Mouse (Mus musculus) hindbrain, embryonic 11.5 days (tissue): ENCODE data around the gene Obsl1. TPM values are rescaled to one million over a fixed set of nuclear protein-coding genes. Genes with fewer than 3 reads are reported as not detected.

Source experiments
- ATAC-seq: fragments of 200-750 bp; cut with Nextera tagmentation; 2 replicates; pipeline ENCODE4 v1.8.0; 2017; ENCODE audit warnings: mild to moderate bottlenecking, moderate TSS enrichment, moderate library complexity; ENCODE audit not compliant: low FRiP score
- DNase-seq: peaks from one replicate; pipeline ENCODE4 v3.0.0-alpha.2; 2015; ENCODE audit warnings: low spot score
- H3K27ac ChIP-seq: fragments of 300-500 bp; sonication (generic); 2 replicates; pipeline ENCODE4 v1.5.1; 2014; ENCODE audit warnings: mild to moderate bottlenecking, low read depth, low read length
- H3K27me3 ChIP-seq: fragments of 300-500 bp; sonication (generic); 2 replicates; pipeline ENCODE4 v1.6.1; 2014; ENCODE audit warnings: mild to moderate bottlenecking, low read length, moderate library complexity, mixed read lengths; ENCODE audit not compliant: control insufficient read depth, insufficient read depth
- H3K36me3 ChIP-seq: fragments of 300-500 bp; sonication (generic); 2 replicates; pipeline ENCODE4 v1.6.1; 2014; ENCODE audit warnings: mild to moderate bottlenecking, low read length, moderate library complexity, mixed read lengths; ENCODE audit not compliant: control insufficient read depth, insufficient read depth
- H3K4me1 ChIP-seq: fragments of 300-500 bp; sonication (generic); replicated peaks from 2 replicates; pipeline ENCODE4 v1.6.1; 2014; ENCODE audit warnings: low read length, mixed read lengths; ENCODE audit not compliant: control insufficient read depth, insufficient read depth
- H3K4me2 ChIP-seq: fragments of 300-500 bp; sonication (generic); replicated peaks from 2 replicates; pipeline ENCODE4 v1.6.1; 2014; ENCODE audit warnings: mild to moderate bottlenecking, low read depth, low read length
- H3K4me3 ChIP-seq: fragments of 300-500 bp; sonication (generic); 2 replicates; pipeline ENCODE4 v1.5.1; 2014; ENCODE audit warnings: low read depth, low read length
- H3K9ac ChIP-seq: fragments of 300-500 bp; sonication (generic); 2 replicates; pipeline ENCODE4 v1.6.1; 2014; ENCODE audit warnings: low read depth, low read length
- H3K9me3 ChIP-seq: fragments of 300-500 bp; sonication (generic); 2 replicates; pipeline ENCODE4 v1.6.1; 2016; ENCODE audit warnings: low read length; ENCODE audit not compliant: control insufficient read depth
- WGBS: fragments of 180-500 bp; shearing (Covaris S2); extraction: QIAGEN DNeasy Blood & Tissue Kit; methylation state at CpG from one replicate; pipeline ENCODE4 v1.1.7; 2014; 5-methylcytosine and 5-hydroxymethylcytosine counted together
- polyA plus RNA-seq: library from polyadenylated mRNA; unstranded; fragments of >200 nt; fragmentation: Nextera tagmentation; extraction: Ambion mirVana; gene quantifications from 2 replicates; pipeline ENCODE4 v1.2.1, GENCODE M21; 2014

Gene Obsl1
- polyA plus RNA-seq, 1 experiment from 2014 or later = 34.0 TPM

DNA sequence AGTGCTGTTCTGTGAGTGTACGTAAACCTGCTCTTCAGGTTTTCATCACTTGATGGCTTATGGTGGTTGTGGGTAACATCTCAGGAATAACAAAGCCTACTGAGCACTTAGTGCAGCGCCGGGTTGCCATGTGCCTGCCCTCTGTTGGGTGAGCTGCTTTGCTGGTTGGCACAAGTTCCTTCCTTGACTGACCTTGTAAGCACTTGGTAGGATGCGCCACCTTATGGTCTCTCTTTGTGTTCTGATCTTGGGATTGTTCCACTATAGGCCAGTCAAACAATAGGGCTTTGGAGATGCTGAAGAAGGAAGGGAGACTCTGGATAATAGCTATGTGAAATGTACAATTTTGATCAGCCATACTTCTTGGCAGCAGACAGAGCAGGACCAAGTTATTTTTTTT is 24.3 kb upstream of the Obsl1 start:
- Histone ChIP-seq H3K27me3 (no peaks in the 10 kb centered on the region), H3K9me3 (no peaks in the 10 kb centered on the region), H3K36me3 (0 out of 2 replicates have a peak, but pooled peaks cover 4% of the 10 kb centered on the region), H3K9ac (no peak overlapping the region), H3K4me3 (no peak overlapping the region), H3K4me1 (no peaks in the 10 kb centered on the region), H3K4me2 (no peak overlapping the region), H3K27ac (no peak overlapping the region)
- no peak for ATAC-seq
- 82% methylated on average over 4 of the region's 4 CpGs for WGBS
- no peak for DNase-seq

DNA sequence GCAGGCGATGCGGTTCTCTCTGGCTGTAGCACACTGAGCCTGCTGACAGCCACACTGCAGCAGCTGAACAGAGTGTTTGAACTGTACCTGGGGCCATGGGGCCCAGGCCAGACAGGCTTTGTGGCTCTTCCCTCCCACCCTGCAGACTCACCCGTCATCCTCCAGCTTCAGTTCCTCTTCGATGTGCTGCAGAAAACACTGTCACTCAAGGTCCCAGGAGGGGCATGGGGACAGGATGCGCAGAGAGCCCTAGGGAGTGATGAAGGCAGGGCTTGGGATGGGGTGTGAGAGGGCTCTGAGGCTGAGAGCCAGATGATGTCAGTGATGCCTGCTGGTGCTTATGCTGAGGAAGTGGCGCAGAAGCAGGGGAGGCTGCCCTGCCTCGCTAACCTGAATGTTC is 18.4 kb upstream of the Obsl1 start:
- Histone ChIP-seq H3K4me2 (no peak overlapping the region), H3K4me3 (no peak overlapping the region), H3K4me1 (no peaks in the 10 kb centered on the region), H3K9ac (no peak overlapping the region), H3K27ac (no peak overlapping the region), H3K27me3 (no peaks in the 10 kb centered on the region), H3K36me3 (0 out of 2 replicates have a peak, but pooled peaks cover 4% of the 10 kb centered on the region), H3K9me3 (no peaks in the 10 kb centered on the region)
- WGBS = 93% methylated on average over 7 of the region's 7 CpGs
- ATAC-seq (no peak), DNase-seq (no peak)

DNA sequence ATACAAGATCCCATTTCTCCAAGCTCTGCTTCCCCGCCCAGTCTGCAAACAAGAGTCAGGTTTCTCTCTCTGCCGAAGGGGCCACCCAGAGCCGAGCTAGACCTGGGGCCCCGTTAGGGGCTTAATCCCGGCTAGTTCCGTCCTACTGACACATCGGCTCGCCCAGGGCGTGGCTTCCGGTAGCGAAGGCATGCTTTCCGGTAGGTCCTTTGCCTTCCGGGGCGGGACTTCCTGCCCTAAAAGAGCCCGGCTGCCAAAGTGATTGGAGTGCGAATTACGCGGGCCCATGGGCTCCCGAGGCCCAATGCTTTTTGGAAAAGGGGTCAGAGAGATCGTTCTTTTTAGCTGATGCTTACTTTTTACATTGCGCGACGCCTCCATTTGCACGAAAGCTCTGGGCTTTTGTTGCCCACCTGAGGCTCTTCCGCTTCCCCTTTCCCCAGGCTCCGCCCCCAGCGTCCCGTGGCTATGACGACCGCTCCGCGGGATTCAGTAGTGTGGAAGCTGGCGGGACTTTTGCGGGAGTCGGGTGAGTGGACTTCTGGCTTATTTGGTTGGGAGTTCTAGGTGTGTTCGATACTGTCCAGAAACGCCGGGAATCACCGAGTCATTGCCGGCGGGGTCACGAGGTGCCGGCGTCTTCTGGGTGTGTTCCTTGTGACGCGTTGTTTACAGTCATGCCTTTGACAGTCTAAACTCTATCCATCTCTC is 15.2 kb upstream of the Obsl1 start, which contains the start of gene Stk11ip:
TSS of gene Stk11ip (plus strand) at position 209 of the 711 bp plus-strand sequence.
- Histone ChIP-seq H3K36me3 (no peaks in the 10 kb centered on the region), H3K27ac (peak within 1 kb of the TSS; percentile 80), H3K9me3 (no peaks in the 10 kb centered on the region), H3K4me1 (no peaks in the 10 kb centered on the region), H3K9ac (peak within 1 kb of the TSS; percentile 51), H3K4me3 (peak within 1 kb of the TSS; percentile 65), H3K4me2 (peak within 1 kb of the TSS; percentile 56), H3K27me3 (no peaks in the 10 kb centered on the region)
- WGBS = under 1% methylated on average over 46 of the region's 46 CpGs
- ATAC-seq (peak; percentile 97), DNase-seq (peak; percentile 98)

- H3K9me3 ChIP-seq = no peaks in the 10 kb centered on the region
- H3K4me3 ChIP-seq = no peak overlapping the region
- H3K4me1 ChIP-seq = no peaks in the 10 kb centered on the region
- H3K27ac ChIP-seq = no peak overlapping the region
- no peak overlapping the region for H3K9ac ChIP-seq
- no peaks in the 10 kb centered on the region for H3K27me3 ChIP-seq
- DNase-seq = no peak
- 90% methylated on average over 5 of the region's 5 CpGs for WGBS
- no peaks in the 10 kb centered on the region for H3K36me3 ChIP-seq
- no peak for ATAC-seq
- H3K4me2 ChIP-seq = no peak overlapping the region
These were observed 13.3 kb upstream of the Obsl1 start for GRCm38 (mm10) chr1:75519576-75519975.

DNA sequence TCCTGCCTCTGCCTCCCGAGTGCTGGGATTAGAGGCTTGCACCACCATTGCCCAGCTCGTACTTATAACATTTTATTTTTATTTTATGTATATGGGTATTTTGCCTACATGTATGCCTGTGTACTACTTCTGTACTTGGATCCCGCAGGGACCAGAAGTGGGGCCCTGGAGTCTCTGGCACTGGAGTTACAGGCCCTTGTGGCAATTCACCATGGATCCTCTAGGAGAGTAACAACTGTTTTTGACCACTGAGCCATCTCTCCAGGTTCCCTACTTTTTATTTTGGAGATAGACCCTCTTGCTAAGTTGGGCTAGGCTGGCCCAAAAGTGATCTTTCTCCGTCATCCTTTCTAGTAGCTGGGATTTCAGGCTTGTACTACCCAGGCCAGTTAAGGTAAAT is 12.2 kb upstream of the Obsl1 start:
- Histone ChIP-seq H3K4me2 (no peak overlapping the region), H3K27ac (no peak overlapping the region), H3K27me3 (no peaks in the 10 kb centered on the region), H3K4me3 (no peak overlapping the region), H3K9me3 (no peaks in the 10 kb centered on the region), H3K36me3 (no peaks in the 10 kb centered on the region), H3K4me1 (no peaks in the 10 kb centered on the region), H3K9ac (no peak overlapping the region)
- 92% methylated on average over 4 of the region's 4 CpGs for WGBS
- DNase-seq (no peak), ATAC-seq (no peak)

DNA sequence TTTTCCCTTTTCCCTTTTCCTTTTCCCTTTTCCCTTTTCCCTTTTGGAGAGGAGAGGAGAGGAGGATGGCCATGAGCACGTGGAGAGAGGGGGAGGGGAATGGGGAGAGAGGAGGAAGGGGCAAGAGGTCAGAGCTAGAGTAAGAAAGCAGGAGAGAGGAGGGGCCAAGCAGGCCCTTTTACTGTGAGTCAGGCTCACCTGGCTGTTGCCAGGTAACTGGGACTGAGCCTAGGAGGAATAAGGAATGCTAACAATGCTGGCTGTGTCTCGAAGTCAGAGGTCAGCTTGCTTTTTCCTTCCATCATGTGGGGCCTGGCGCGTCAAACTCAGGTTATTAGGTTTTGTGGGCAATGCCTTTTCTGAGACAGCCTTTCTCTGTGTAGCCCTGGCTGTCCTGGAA is 11.7 kb upstream of the Obsl1 start:
- 54% methylated on average over 4 of the region's 4 CpGs for WGBS
- H3K4me3 ChIP-seq = no peak overlapping the region
- H3K36me3 ChIP-seq = no peaks in the 10 kb centered on the region
- no peak for ATAC-seq
- H3K9ac ChIP-seq = no peak overlapping the region
- H3K4me2 ChIP-seq = no peak overlapping the region
- no peak for DNase-seq
- H3K27me3 ChIP-seq = no peaks in the 10 kb centered on the region
- H3K4me1 ChIP-seq = no peaks in the 10 kb centered on the region
- no peak overlapping the region for H3K27ac ChIP-seq
- H3K9me3 ChIP-seq = no peaks in the 10 kb centered on the region

DNA sequence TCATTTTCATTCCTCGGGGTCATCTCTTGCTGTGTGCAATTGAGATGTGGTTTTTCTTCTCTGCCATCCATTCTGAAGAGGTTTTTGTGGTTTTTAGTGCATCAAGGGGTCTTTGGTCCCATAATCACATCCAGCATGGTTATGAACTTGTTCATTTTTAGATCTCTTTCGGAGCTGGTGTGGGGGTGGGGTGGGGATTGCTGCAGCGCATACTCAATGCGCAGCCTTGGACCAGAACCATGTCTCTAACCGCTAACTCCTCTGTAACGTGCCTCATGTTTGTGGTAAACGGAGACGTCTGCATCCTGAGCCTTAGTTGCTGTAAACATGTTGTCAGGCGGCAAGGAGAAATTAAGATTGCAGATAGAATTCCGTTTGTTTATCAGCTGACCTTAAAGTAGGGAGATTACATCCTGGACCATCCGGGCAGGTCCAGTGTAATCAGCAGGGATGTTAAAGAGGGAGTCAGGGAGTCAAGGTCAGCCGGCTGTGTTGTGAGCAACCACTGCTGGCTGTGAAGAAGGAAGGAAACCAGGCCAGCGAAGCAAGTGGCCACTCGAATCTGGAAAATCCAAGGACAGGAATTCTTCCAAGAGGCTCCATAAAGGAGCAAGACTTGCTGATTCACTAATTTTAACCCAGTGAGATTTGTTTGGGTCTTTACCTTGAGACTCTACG is 10.6 kb upstream of the Obsl1 start:
- 84% methylated on average over 15 of the region's 15 CpGs for WGBS
- no peak for ATAC-seq
- Histone ChIP-seq H3K36me3 (no peaks in the 10 kb centered on the region), H3K4me2 (no peak overlapping the region), H3K27ac (no peak overlapping the region), H3K27me3 (no peaks in the 10 kb centered on the region), H3K4me1 (no peaks in the 10 kb centered on the region), H3K4me3 (no peak overlapping the region), H3K9ac (no peak overlapping the region), H3K9me3 (no peaks in the 10 kb centered on the region)
- no peak for DNase-seq

GRCm38 (mm10) chr1:75512550-75512949 is 6.3 kb upstream of the Obsl1 start:
- Histone ChIP-seq H3K9me3 (no peaks in the 10 kb centered on the region), H3K27me3 (peaks cover 6% of the 10 kb centered on the region; the same call in 1 of the 2 replicates), H3K27ac (no peak overlapping the region), H3K4me3 (no peak overlapping the region), H3K9ac (no peak overlapping the region), H3K36me3 (no peaks in the 10 kb centered on the region), H3K4me2 (no peak overlapping the region), H3K4me1 (no peaks in the 10 kb centered on the region)
- no peak for ATAC-seq
- DNase-seq = no peak
- WGBS = 90% methylated on average over 3 of the region's 3 CpGs
